Mouse (Mus musculus) heart, adult 2 months (tissue): ENCODE measurements around the gene Efl1. TPM values are rescaled to one million over a fixed set of nuclear protein-coding genes. Genes with fewer than 3 reads are reported as not detected.

Source experiments
- DNase-seq, 2 experiments: peaks; one replicate each; pipeline ENCODE4 v3.0.0; 2021
- H3K27ac ChIP-seq: fragments of 200-600 bp; 2 replicates; pipeline ENCODE4 v1.8.1; 2022
- H3K27me3 ChIP-seq: fragments of 200-500 bp; 2 replicates; pipeline ENCODE4 v1.6.1; 2012; ENCODE audit warnings: mild to moderate bottlenecking, low read length, inconsistent platforms, mixed read lengths; ENCODE audit not compliant: control insufficient read depth, insufficient read depth
- H3K36me3 ChIP-seq: fragments of 200-500 bp; 2 replicates; pipeline ENCODE4 v1.6.1; 2012; ENCODE audit warnings: low read length, inconsistent platforms; ENCODE audit not compliant: control insufficient read depth, insufficient read depth
- H3K4me1 ChIP-seq: fragments of 200-500 bp; 2 replicates; pipeline ENCODE4 v1.6.1; 2011; ENCODE audit warnings: low read length; ENCODE audit not compliant: control insufficient read depth, insufficient read depth
- H3K4me3 ChIP-seq: fragments of 200-600 bp; 2 replicates; pipeline ENCODE4 v1.8.1; 2022
- H3K79me2 ChIP-seq: fragments of 200-500 bp; replicated peaks from 2 replicates; pipeline ENCODE4 v1.6.1; 2012; ENCODE audit warnings: mild to moderate bottlenecking, inconsistent platforms, low read length, moderate library complexity, mixed read lengths; ENCODE audit not compliant: control insufficient read depth, insufficient read depth
- H3K9ac ChIP-seq: fragments of 200-500 bp; 2 replicates; pipeline ENCODE4 v1.6.1; 2012; ENCODE audit warnings: low read depth, mild to moderate bottlenecking, control low read depth, inconsistent platforms, low read length, mixed read lengths
- CTCF ChIP-seq: fragments of 200-600 bp; IDR thresholded peaks from 2 replicates; pipeline ENCODE4 v1.8.1; 2022; ENCODE audit warnings: antibody characterized with exemption, mild to moderate bottlenecking, moderate library complexity
- EP300 ChIP-seq: fragments of 200-500 bp; IDR thresholded peaks from 2 replicates; pipeline ENCODE4 v1.6.1; 2011; ENCODE audit warnings: low read depth, low read length, control low read depth; ENCODE audit not compliant: insufficient read depth
- POLR2A ChIP-seq: fragments of 200-500 bp; IDR thresholded peaks from 2 replicates; pipeline ENCODE4 v1.6.1; 2011; ENCODE audit warnings: mild to moderate bottlenecking, low read depth, low read length, control low read depth; ENCODE audit not compliant: insufficient read depth
- WGBS: fragments of 180-500 bp; shearing (Covaris S2); methylation state at CpG from one replicate; pipeline ENCODE4 v1.1.7; 2018; 5-methylcytosine and 5-hydroxymethylcytosine counted together
- intact Hi-C: fragments of 180-260 bp; cut with DNase I; formaldehyde crosslinking; loops from one replicate; pipeline ENCODE4 v1.15.1; 2025
- polyA plus RNA-seq: library from polyadenylated mRNA; depleted of rRNA; stranded (reverse); fragments of >200 nt; gene quantifications from 2 replicates; pipeline ENCODE4 v1.2.3, GENCODE M21; 2012
- total RNA-seq, 2 experiments: library from RNA; stranded (reverse); gene quantifications; 2 replicates each; pipeline ENCODE4 v1.2.3; 2021

The Efl1 gene
- total and polyA plus RNA-seq, 3 experiments, result 2.8 to 9.3 (median 8.7) TPM

DNA sequence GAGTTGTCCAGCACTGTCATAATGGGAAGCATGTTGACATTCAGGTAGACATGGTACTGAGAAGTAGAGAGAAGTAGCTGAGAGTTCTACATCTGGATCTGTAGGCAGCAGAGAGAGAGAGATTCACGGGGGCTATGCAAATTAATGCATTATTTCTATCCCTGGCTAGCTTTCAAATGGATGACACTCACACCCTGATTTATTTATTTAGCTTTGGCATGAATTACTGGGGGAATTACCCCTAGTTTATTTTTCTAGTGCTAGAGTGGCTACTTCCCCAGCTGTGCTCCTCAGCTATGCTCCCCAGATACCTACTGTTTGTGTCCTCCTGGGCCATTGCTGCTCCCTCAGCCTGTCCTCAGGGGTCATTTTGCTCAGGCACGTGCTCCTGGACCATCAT, 144.2 kb downstream of the Efl1 start:
- Histone ChIP-seq H3K4me3 (no peak overlapping the region), H3K36me3 (no peaks in the 10 kb centered on the region), H3K79me2 (no peaks in the 10 kb centered on the region), H3K9ac (no peak overlapping the region), H3K27ac (no peak overlapping the region), H3K4me1 (no peaks in the 10 kb centered on the region), H3K27me3 (no peaks in the 10 kb centered on the region)
- WGBS, result 50% methylated on average over 2 of the region's 2 CpGs
- no peak for DNase-seq
- no peak for TF ChIP-seq EP300
- TF ChIP-seq POLR2A, result no peak
- TF ChIP-seq CTCF, result no peak
- intact Hi-C loops, result no loop called here

- no peaks in the 10 kb centered on the region for H3K36me3 ChIP-seq
- WGBS, result 96% methylated on average over 1 of the region's 1 CpGs
- intact Hi-C loops, result no loop called here
- H3K27me3 ChIP-seq, result no peaks in the 10 kb centered on the region
- TF ChIP-seq EP300, result no peak
- no peak for TF ChIP-seq POLR2A
- no peak for TF ChIP-seq CTCF
- no peak overlapping the region for H3K9ac ChIP-seq
- no peaks in the 10 kb centered on the region for H3K79me2 ChIP-seq
- no peaks in the 10 kb centered on the region for H3K4me1 ChIP-seq
- H3K4me3 ChIP-seq, result no peak overlapping the region
- no peak for DNase-seq
- H3K27ac ChIP-seq, result no peak overlapping the region
These were observed 144.7 kb downstream of the Efl1 start for GRCm38 (mm10) chr7:82793111-82793510.

- Histone ChIP-seq H3K27ac (no peak overlapping the region), H3K79me2 (no peaks in the 10 kb centered on the region), H3K9ac (no peak overlapping the region), H3K36me3 (no peaks in the 10 kb centered on the region), H3K4me3 (no peak overlapping the region), H3K27me3 (no peaks in the 10 kb centered on the region), H3K4me1 (no peaks in the 10 kb centered on the region)
- TF ChIP-seq EP300 (no peak), POLR2A (no peak), CTCF (no peak)
- no peak for DNase-seq
- WGBS, result 33% methylated on average over 1 of the region's 1 CpGs
- intact Hi-C loops, result no loop called here
These were observed 146.1 kb downstream of the Efl1 start for GRCm38 (mm10) chr7:82794542-82794941.

- Histone ChIP-seq H3K4me3 (no peak overlapping the region), H3K27me3 (no peaks in the 10 kb centered on the region), H3K36me3 (no peaks in the 10 kb centered on the region), H3K27ac (no peak overlapping the region), H3K79me2 (no peaks in the 10 kb centered on the region), H3K9ac (no peak overlapping the region), H3K4me1 (no peaks in the 10 kb centered on the region)
- DNase-seq, result no peak
- intact Hi-C loops, result no loop called here
- WGBS, result 52% methylated on average over 4 of the region's 4 CpGs
- TF ChIP-seq CTCF (no peak), EP300 (no peak), POLR2A (no peak)
These were observed 153.8 kb downstream of the Efl1 start for GRCm38 (mm10) chr7:82802206-82802605.

DNA sequence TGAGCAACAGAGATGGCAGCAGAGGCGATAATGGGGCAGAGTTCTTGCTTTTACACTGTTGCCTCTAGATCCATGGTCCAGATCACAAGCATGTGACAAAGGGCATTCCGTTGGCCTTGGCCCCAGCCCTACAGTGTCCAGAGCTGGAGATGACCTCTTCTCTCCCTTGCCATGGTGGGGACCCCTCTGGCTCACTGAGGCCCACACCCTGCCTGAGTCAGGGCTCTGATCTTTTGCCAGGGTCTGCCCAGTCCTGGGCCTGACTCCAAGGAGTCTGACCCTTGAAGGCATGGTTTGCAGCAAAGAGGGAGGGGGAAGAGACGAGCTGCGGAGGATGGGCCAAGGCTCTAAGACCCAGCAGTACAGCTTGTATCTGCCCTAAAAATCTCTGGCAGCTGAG, 159.8 kb downstream of the Efl1 start:
- H3K27ac ChIP-seq, result no peak overlapping the region
- H3K9ac ChIP-seq, result no peak overlapping the region
- intact Hi-C loops, result no loop called here
- H3K4me1 ChIP-seq, result no peaks in the 10 kb centered on the region
- H3K36me3 ChIP-seq, result no peaks in the 10 kb centered on the region
- DNase-seq, result no peak
- TF ChIP-seq EP300 (no peak), POLR2A (no peak), CTCF (no peak)
- no peaks in the 10 kb centered on the region for H3K27me3 ChIP-seq
- H3K79me2 ChIP-seq, result no peaks in the 10 kb centered on the region
- 71% methylated on average over 4 of the region's 4 CpGs for WGBS
- no peak overlapping the region for H3K4me3 ChIP-seq

- DNase-seq, result no peak
- H3K36me3 ChIP-seq, result no peaks in the 10 kb centered on the region
- no peaks in the 10 kb centered on the region for H3K79me2 ChIP-seq
- no peaks in the 10 kb centered on the region for H3K27me3 ChIP-seq
- H3K9ac ChIP-seq, result no peak overlapping the region
- no peaks in the 10 kb centered on the region for H3K4me1 ChIP-seq
- 65% methylated on average over 5 of the region's 5 CpGs for WGBS
- TF ChIP-seq EP300 (no peak), POLR2A (no peak), CTCF (no peak)
- intact Hi-C loops, result no loop called here
- no peak overlapping the region for H3K4me3 ChIP-seq
- H3K27ac ChIP-seq, result no peak overlapping the region
These were observed 160.7 kb downstream of the Efl1 start for GRCm38 (mm10) chr7:82809126-82809525.
